Mouse (Mus musculus): ENCODE measurements at regions not wholly inside any gene's neighbourhood (a gene's known extent, or its start where the extent isn't known, plus 50 kb on each side); places are given as distances from the start of the nearest gene placed in this dataset.

DNA sequence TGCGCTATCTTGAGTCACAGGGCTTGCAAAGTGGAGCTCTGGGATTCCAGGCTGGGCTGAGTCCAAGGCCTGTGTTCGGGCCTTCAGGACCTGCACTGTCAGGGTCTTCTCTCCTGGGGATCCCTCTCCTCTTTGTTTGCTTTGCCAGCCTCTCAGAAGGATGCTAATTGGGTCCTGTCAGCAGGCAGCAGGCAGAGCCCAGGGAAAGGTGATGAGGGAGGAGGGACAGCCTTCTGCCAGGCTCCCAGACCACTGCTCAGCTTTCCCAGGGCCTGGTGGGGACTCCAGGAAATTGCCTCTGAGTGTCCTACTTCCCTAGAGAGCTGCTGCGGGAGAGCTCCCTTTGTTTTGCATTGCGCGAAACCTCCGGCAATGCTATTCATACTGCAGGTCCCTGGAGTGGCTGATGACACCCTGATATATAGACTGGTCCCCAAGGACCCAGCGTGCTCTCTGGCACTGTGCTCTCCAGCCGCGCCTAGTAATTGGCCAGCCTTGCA is 93.1 kb upstream of the Tle3 start:
- H3K9me3 ChIP-seq (ENCODE audit: control insufficient read depth, low read length), result no peaks in the 10 kb centered on the region
- H3K9ac ChIP-seq (ENCODE audit: low read depth, low read length), result no peak overlapping the region
- H3K4me3 ChIP-seq (ENCODE audit: low read depth, low read length), result no peak overlapping the region
- peaks cover 9% of the 10 kb centered on the region; the same call in 1 of the 2 replicates for H3K27me3 ChIP-seq (replicated peaks; ENCODE audit: control insufficient read depth, insufficient read depth, low read length)
- no peaks in the 10 kb centered on the region for H3K36me3 ChIP-seq (ENCODE audit: control insufficient read depth, insufficient read depth, low read length)
- peak overlapping the region; percentile 6; the same call in 1 of the 2 replicates for H3K27ac ChIP-seq (replicated peaks; ENCODE audit: low read depth, low read length)
- DNase-seq (ENCODE audit: low spot score) (peak; percentile 66), ATAC-seq (ENCODE audit: low read depth) (peak; percentile 42)
- H3K4me1 ChIP-seq (ENCODE audit: control insufficient read depth, insufficient read depth, low read length), result peaks cover 24% of the 10 kb centered on the region; the same call in 1 of the 2 replicates
- no peak overlapping the region for H3K4me2 ChIP-seq (ENCODE audit: low read depth, low read length)
- WGBS, result 20% methylated on average over 9 of the region's 9 CpGs

DNA sequence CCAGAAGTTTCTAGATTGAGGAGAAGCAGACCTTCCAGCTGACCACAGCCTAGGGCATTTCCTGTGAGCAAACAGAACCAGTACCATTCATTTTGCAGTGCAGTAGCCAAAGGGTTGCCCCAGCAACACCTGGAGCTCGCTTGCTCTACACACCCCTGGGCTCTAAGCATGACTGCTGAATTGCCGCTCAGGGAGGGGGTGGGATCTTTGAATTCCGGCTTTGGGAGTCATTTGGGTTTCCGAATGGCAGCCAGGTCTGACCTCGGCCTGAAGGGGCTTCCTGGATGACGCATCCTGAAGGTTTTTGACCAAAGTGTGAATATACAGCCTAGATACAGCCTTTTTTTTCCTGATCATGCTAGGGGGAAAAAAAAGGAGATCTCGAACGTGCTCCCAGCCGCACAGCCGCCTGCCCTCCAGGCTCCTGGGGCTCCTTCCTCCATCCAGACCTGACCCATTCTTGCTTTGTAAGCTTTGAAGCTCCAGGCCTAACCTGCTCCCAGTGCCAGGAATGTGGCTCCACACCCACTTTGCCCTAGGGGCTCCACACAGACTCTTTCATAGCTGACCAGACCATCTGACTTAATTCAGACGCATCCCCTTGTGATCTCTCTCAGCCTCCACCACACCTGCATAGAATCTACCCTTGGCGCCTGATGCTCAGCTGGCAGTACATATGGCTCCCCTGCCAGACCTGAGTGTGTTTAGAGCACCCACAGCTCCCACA is 91.1 kb upstream of the Tle3 start:
- Histone ChIP-seq H3K9me3 (ENCODE audit: control insufficient read depth, low read length) (no peaks in the 10 kb centered on the region), H3K36me3 (ENCODE audit: control insufficient read depth, insufficient read depth, low read length) (no peaks in the 10 kb centered on the region), H3K27ac (replicated peaks; ENCODE audit: low read depth, low read length) (no peak overlapping the region), H3K4me1 (ENCODE audit: control insufficient read depth, insufficient read depth, low read length) (peaks cover 24% of the 10 kb centered on the region; the same call in 1 of the 2 replicates), H3K9ac (ENCODE audit: low read depth, low read length) (no peak overlapping the region), H3K4me3 (ENCODE audit: low read depth, low read length) (no peak overlapping the region), H3K4me2 (ENCODE audit: low read depth, low read length) (no peak overlapping the region), H3K27me3 (replicated peaks; ENCODE audit: control insufficient read depth, insufficient read depth, low read length) (peaks cover 5% of the 10 kb centered on the region; the same call in 1 of the 2 replicates)
- ATAC-seq (ENCODE audit: low read depth), result no peak
- 54% methylated on average over 12 of the region's 12 CpGs for WGBS
- DNase-seq (ENCODE audit: low spot score), result no peak

DNA sequence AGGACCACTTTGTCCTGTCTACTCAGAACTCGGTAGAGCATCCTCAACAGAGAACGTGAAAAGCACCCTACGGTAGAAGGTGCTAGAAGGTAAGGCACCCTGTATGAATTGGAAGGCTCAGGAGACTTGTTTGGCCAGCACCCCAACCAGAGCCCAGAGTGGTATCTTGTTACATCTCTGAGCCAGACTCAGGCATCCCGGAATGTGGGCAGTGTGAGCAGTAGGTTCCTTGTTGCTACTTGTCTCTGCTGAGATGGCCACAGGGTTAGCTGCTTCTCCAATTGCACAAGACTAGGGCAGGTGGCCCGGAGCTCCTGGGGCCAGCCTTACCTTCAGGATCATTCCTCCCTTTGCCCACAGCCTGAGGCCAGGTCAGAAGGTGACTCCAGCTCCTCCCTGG is 88.9 kb upstream of the Tle3 start:
- WGBS, result 72% methylated on average over 5 of the region's 5 CpGs
- Histone ChIP-seq H3K4me3 (ENCODE audit: low read depth, low read length) (no peak overlapping the region), H3K27ac (replicated peaks; ENCODE audit: low read depth, low read length) (no peak overlapping the region), H3K27me3 (replicated peaks; ENCODE audit: control insufficient read depth, insufficient read depth, low read length) (peaks cover 5% of the 10 kb centered on the region; the same call in 1 of the 2 replicates), H3K36me3 (ENCODE audit: control insufficient read depth, insufficient read depth, low read length) (no peaks in the 10 kb centered on the region), H3K4me2 (ENCODE audit: low read depth, low read length) (no peak overlapping the region), H3K9me3 (ENCODE audit: control insufficient read depth, low read length) (0 out of 2 replicates have a peak, but pooled peaks cover 4% of the 10 kb centered on the region), H3K4me1 (ENCODE audit: control insufficient read depth, insufficient read depth, low read length) (peaks cover 19% of the 10 kb centered on the region; the same call in 1 of the 2 replicates), H3K9ac (ENCODE audit: low read depth, low read length) (no peak overlapping the region)
- ATAC-seq (ENCODE audit: low read depth), result no peak
- peak; percentile 67 for DNase-seq (ENCODE audit: low spot score)

DNA sequence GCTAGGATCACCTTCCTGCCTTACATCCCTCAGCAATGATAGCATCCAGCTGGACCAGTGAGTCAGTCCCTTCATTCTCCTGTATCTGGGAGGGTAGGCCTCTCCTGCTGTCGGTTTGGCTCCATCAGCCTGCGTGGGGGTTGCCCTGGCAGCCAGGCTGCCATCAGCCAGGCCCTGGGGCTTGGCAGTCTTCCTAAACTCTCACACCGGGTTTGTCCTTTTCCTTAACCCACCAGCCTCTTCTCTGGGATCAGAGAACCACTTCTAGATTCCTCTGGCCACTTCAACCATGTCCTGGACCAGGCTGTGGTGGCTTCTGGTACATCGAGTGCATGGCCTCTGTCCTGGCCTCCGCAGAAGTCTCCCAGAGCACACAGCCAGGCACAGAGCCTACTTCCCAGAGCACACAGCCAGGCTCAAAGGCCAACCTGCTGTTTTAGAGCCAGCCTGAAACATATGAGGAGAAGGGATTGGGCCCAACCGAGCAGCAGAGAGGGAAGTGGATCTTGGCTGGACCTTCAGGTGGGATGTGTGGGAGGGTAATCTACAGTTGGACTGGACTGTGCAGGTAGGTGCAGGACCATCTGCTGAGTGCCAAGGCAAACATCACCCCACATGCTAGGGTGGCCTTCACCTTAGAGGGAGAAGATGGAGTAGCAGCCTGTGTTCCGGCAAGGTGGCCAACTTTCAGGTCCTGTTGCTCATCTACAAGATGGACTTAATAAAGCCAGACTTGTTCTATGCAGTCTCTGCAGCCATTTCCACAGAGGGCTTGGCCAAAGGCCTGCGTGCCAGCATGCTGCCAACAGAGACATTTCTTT is 87.8 kb upstream of the Tle3 start:
- H3K27me3 ChIP-seq (replicated peaks; ENCODE audit: control insufficient read depth, insufficient read depth, low read length), result no peaks in the 10 kb centered on the region; the same call in 1 of the 2 replicates
- no peaks in the 10 kb centered on the region for H3K36me3 ChIP-seq (ENCODE audit: control insufficient read depth, insufficient read depth, low read length)
- H3K4me2 ChIP-seq (ENCODE audit: low read depth, low read length), result no peak overlapping the region
- WGBS, result 79% methylated on average over 8 of the region's 8 CpGs
- H3K4me3 ChIP-seq (ENCODE audit: low read depth, low read length), result no peak overlapping the region
- ATAC-seq (ENCODE audit: low read depth) (no peak), DNase-seq (ENCODE audit: low spot score) (no peak)
- 0 out of 2 replicates have a peak, but pooled peaks cover 10% of the 10 kb centered on the region for H3K4me1 ChIP-seq (ENCODE audit: control insufficient read depth, insufficient read depth, low read length)
- H3K9ac ChIP-seq (ENCODE audit: low read depth, low read length), result no peak overlapping the region
- H3K27ac ChIP-seq (replicated peaks; ENCODE audit: low read depth, low read length), result no peak overlapping the region
- H3K9me3 ChIP-seq (ENCODE audit: control insufficient read depth, low read length), result 0 out of 2 replicates have a peak, but pooled peaks cover 4% of the 10 kb centered on the region

DNA sequence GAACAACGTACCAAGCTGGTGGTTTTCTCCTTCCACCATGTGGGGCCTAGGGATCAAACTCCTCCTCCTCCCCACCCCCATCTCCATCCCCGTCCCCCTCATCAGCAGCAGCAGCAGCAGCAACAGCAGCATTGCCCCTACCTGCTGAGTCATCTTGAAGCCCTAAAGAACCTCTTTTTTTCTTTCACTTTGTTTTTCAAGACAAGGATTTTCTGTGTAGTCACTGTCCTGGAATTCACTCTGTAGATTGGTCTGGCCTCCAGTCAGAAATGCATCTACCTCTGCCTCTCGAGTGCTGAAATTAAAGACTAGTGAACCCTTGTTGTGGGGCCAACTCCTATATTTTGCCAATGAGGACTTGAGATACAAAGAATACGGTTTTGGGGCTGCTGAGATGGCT is 85.6 kb upstream of the Tle3 start:
- Histone ChIP-seq H3K27ac (replicated peaks; ENCODE audit: low read depth, low read length) (no peak overlapping the region), H3K9ac (ENCODE audit: low read depth, low read length) (no peak overlapping the region), H3K36me3 (ENCODE audit: control insufficient read depth, insufficient read depth, low read length) (no peaks in the 10 kb centered on the region), H3K9me3 (ENCODE audit: control insufficient read depth, low read length) (0 out of 2 replicates have a peak, but pooled peaks cover 4% of the 10 kb centered on the region), H3K4me1 (ENCODE audit: control insufficient read depth, insufficient read depth, low read length) (0 out of 2 replicates have a peak, but pooled peaks cover 5% of the 10 kb centered on the region), H3K4me3 (ENCODE audit: low read depth, low read length) (no peak overlapping the region), H3K4me2 (ENCODE audit: low read depth, low read length) (no peak overlapping the region), H3K27me3 (replicated peaks; ENCODE audit: control insufficient read depth, insufficient read depth, low read length) (no peaks in the 10 kb centered on the region)
- no peak for DNase-seq (ENCODE audit: low spot score)
- WGBS, result 82% methylated on average over 4 of the region's 4 CpGs
- no peak for ATAC-seq (ENCODE audit: low read depth)

DNA sequence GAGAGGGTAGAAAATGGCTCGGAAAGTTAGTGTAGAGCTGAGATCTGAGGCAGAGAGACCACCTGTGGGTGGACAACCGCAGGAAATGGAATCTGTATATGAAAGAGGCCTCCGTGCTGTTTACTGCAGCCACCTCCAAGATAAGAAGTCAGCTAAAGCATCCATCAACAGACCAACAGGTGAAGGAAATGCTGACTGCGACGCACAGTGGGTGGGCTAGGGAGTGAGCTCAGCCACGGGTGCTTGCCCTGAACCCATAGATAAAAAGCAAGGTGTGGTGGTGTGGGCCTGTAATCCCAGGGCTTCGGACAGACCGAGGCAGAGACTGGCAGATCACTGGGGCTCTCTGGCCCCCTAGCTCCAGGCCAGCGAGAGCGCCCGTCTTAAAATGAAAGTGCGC is 83.0 kb upstream of the Tle3 start:
- ATAC-seq (ENCODE audit: low read depth) (no peak), DNase-seq (ENCODE audit: low spot score) (no peak)
- Histone ChIP-seq H3K4me3 (ENCODE audit: low read depth, low read length) (no peak overlapping the region), H3K4me2 (ENCODE audit: low read depth, low read length) (no peak overlapping the region), H3K9me3 (ENCODE audit: control insufficient read depth, low read length) (0 out of 2 replicates have a peak, but pooled peaks cover 4% of the 10 kb centered on the region), H3K27me3 (replicated peaks; ENCODE audit: control insufficient read depth, insufficient read depth, low read length) (no peaks in the 10 kb centered on the region; the same call in 1 of the 2 replicates), H3K9ac (ENCODE audit: low read depth, low read length) (no peak overlapping the region), H3K36me3 (ENCODE audit: control insufficient read depth, insufficient read depth, low read length) (no peaks in the 10 kb centered on the region), H3K27ac (replicated peaks; ENCODE audit: low read depth, low read length) (no peak overlapping the region), H3K4me1 (ENCODE audit: control insufficient read depth, insufficient read depth, low read length) (no peaks in the 10 kb centered on the region)
- WGBS, result 63% methylated on average over 12 of the region's 12 CpGs

DNA sequence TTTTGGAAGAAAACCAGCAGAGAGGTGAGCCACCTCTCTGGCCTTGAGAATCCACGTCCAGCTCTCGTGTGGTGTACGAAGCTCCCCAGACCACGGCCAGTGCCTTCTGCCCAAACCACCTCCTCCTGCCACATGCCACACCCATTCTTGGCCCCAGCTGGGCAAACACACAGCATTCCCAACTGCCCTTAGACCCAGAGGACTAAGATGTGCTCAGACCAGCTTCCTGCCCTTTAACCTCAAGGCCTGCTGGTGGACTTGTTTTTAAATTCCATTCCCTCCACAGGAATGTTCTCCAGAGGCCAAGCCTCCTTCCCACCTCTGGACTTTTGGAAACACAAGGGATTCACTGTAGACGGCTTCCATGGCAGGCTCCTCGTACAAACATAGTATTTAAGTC is 82.5 kb upstream of the Tle3 start:
- WGBS, result 36% methylated on average over 6 of the region's 6 CpGs
- Histone ChIP-seq H3K4me1 (ENCODE audit: control insufficient read depth, insufficient read depth, low read length) (no peaks in the 10 kb centered on the region), H3K4me2 (ENCODE audit: low read depth, low read length) (no peak overlapping the region), H3K36me3 (ENCODE audit: control insufficient read depth, insufficient read depth, low read length) (no peaks in the 10 kb centered on the region), H3K4me3 (ENCODE audit: low read depth, low read length) (no peak overlapping the region), H3K27me3 (replicated peaks; ENCODE audit: control insufficient read depth, insufficient read depth, low read length) (no peaks in the 10 kb centered on the region; the same call in 1 of the 2 replicates), H3K27ac (replicated peaks; ENCODE audit: low read depth, low read length) (no peak overlapping the region), H3K9me3 (ENCODE audit: control insufficient read depth, low read length) (0 out of 2 replicates have a peak, but pooled peaks cover 4% of the 10 kb centered on the region), H3K9ac (ENCODE audit: low read depth, low read length) (no peak overlapping the region)
- no peak for ATAC-seq (ENCODE audit: low read depth)
- DNase-seq (ENCODE audit: low spot score), result peak; percentile 26

DNA sequence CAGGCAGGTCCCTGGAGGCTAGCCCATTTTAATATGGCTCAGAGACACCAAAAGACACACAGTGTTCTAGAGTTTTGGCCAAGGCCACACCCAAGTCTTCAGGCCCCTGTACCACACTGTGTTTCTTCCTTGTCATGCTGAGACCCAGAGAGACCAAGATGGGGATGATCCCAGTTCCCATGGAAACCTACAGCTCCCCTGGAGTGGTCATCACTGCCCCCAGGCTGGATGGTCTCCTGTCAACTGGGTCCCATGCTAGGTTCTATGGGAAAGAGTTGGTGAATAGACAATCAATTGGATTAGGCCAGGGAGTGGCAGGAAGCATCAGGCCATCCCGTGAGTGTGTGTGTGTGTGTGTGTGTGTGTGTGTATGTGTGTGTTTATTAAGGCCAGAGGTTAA is 80.5 kb upstream of the Tle3 start:
- no peaks in the 10 kb centered on the region; the same call in 1 of the 2 replicates for H3K27me3 ChIP-seq (replicated peaks; ENCODE audit: control insufficient read depth, insufficient read depth, low read length)
- WGBS, result 63% methylated on average over 1 of the region's 1 CpGs
- H3K9ac ChIP-seq (ENCODE audit: low read depth, low read length), result no peak overlapping the region
- no peaks in the 10 kb centered on the region; the same call in 1 of the 2 replicates for H3K4me1 ChIP-seq (ENCODE audit: control insufficient read depth, insufficient read depth, low read length)
- H3K27ac ChIP-seq (replicated peaks; ENCODE audit: low read depth, low read length), result no peak overlapping the region
- no peak overlapping the region for H3K4me3 ChIP-seq (ENCODE audit: low read depth, low read length)
- ATAC-seq (ENCODE audit: low read depth) (no peak), DNase-seq (ENCODE audit: low spot score) (no peak)
- H3K4me2 ChIP-seq (ENCODE audit: low read depth, low read length), result no peak overlapping the region
- no peaks in the 10 kb centered on the region for H3K36me3 ChIP-seq (ENCODE audit: control insufficient read depth, insufficient read depth, low read length)
- H3K9me3 ChIP-seq (ENCODE audit: control insufficient read depth, low read length), result 0 out of 2 replicates have a peak, but pooled peaks cover 4% of the 10 kb centered on the region

Data from embryonic facial prominence, embryonic 14.5 days (tissue).